Mouse (Mus musculus) cerebellum, postnatal 4 days (tissue): ENCODE results near the gene Ccpg1.

Experiments used
- DNase-seq, 2 experiments: peaks; one replicate each; pipeline ENCODE4 v3.0.0; 2022; ENCODE audit warnings: low spot score in 2 of 2, mixed read lengths in 1 of 2

Ccpg1 gene

GRCm38 (mm10) chr9:72985250-72986220 is at the start of gene Ccpg1, which contains the start of gene Ccpg1os:
Gene Ccpg1 (plus strand): TSS chr9:72985429.
Gene Ccpg1os (minus strand): TSS chr9:72985382.
- peak; percentile 89 to 95 for DNase-seq

- no peak for DNase-seq
Observed at GRCm38 (mm10) chr9:72936301-72936700, 48.9 kb upstream of the Ccpg1 start.

GRCm38 (mm10) chr9:72943424-72943823 is 41.8 kb upstream of the Ccpg1 start:
- DNase-seq = no peak

- no peak for DNase-seq
Observed at GRCm38 (mm10) chr9:72944286-72944685, 40.9 kb upstream of the Ccpg1 start.

GRCm38 (mm10) chr9:72947010-72947409 is 38.2 kb upstream of the Ccpg1 start:
- DNase-seq = no peak

- no peak for DNase-seq
Observed at GRCm38 (mm10) chr9:72949572-72949971, 35.7 kb upstream of the Ccpg1 start.

GRCm38 (mm10) chr9:72954746-72955145 is 30.5 kb upstream of the Ccpg1 start:
- peak in 1 of 2 experiments; percentile 12 for DNase-seq

- peak in 1 of 2 experiments; percentile 40 for DNase-seq
Observed at GRCm38 (mm10) chr9:72955546-72955945, 29.7 kb upstream of the Ccpg1 start.

GRCm38 (mm10) chr9:72958521-72959450 is 26.4 kb upstream of the Ccpg1 start, which contains the start of the genes Dyx1c1 and Gm44503:
Gene Dyx1c1 (plus strand): TSS chr9:72958785.
Gene Gm44503 (plus strand): TSS chr9:72958852.
- peak; percentile 47 to 71 for DNase-seq

GRCm38 (mm10) chr9:72961346-72961745 is 23.9 kb upstream of the Ccpg1 start:
- no peak for DNase-seq

- no peak for DNase-seq
Observed at GRCm38 (mm10) chr9:72961959-72962358, 23.3 kb upstream of the Ccpg1 start.

GRCm38 (mm10) chr9:72968349-72969061 is 16.7 kb upstream of the Ccpg1 start:
- peak in 1 of 2 experiments; percentile 41 for DNase-seq

- DNase-seq = no peak
Observed at GRCm38 (mm10) chr9:72969874-72970273, 15.4 kb upstream of the Ccpg1 start.

GRCm38 (mm10) chr9:72972435-72972834 is 12.8 kb upstream of the Ccpg1 start:
- no peak for DNase-seq

- no peak for DNase-seq
Observed at GRCm38 (mm10) chr9:72972984-72973383, 12.2 kb upstream of the Ccpg1 start.

- no peak for DNase-seq
Observed at GRCm38 (mm10) chr9:72974734-72975133, 10.5 kb upstream of the Ccpg1 start.

- no peak for DNase-seq
Observed at GRCm38 (mm10) chr9:72975242-72975641, 10.0 kb upstream of the Ccpg1 start.

GRCm38 (mm10) chr9:72983066-72983465 is 2.2 kb upstream of the Ccpg1 start:
- DNase-seq = no peak

GRCm38 (mm10) chr9:72987703-72988102 is 2.5 kb downstream of the Ccpg1 start:
- DNase-seq = no peak

GRCm38 (mm10) chr9:72988706-72989105 is 3.5 kb downstream of the Ccpg1 start:
- no peak for DNase-seq

- no peak for DNase-seq
Observed at GRCm38 (mm10) chr9:72991420-72991819, 6.2 kb downstream of the Ccpg1 start.
